Mouse (Mus musculus) stomach, postnatal 0 days (tissue): ENCODE results near the gene Lrrc10.

Source experiments
- CTCF ChIP-seq: IDR thresholded peaks from 2 replicates; pipeline ENCODE4 v1.5.1; 2016; ENCODE audit warnings: antibody characterized with exemption, low read depth, mild to moderate bottlenecking, moderate library complexity
- EP300 ChIP-seq: optimal IDR thresholded peaks from 2 replicates; pipeline ENCODE3; 2016; ENCODE audit warnings: antibody characterized with exemption

DNA sequence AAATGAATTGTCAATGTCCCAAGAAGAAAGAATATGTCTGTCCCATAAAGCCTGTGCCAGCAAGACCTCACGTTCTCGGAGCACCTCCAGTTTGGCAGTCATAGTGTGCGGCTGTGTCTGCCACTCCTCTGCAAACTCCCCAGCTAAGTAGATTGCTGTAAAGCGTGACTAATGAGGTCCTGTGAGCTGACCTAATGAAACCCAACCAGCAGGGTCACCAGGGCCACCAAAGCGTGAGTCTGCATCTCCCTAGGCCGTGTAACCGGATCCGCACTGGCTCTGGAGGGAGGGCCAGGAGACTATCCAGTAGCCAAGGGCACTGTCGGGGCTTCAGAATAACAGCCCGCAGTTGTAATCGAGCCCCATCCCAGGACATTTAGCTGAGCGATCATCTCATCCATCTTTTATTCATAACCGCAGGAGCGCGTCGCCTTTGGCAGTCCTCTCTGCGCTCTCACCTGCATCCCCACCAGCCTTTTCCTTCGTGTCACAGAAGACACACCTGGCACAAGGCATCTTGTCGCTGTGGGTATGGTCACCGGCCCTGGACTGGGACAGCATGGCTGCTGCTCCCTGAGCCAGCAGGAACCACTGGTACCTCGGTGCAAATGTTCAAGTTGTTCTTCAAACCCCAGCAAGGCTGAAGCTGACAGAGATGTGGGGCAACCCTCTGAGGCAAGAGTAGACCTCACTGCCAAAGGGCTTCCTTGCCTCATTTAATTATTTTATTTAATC is 24.0 kb upstream of the Lrrc10 start:
- TF ChIP-seq CTCF (no peak), EP300 (no peak)
